Comparison of ENCODE assay signal across 8 mouse cellular contexts in the genomic region with DNA sequence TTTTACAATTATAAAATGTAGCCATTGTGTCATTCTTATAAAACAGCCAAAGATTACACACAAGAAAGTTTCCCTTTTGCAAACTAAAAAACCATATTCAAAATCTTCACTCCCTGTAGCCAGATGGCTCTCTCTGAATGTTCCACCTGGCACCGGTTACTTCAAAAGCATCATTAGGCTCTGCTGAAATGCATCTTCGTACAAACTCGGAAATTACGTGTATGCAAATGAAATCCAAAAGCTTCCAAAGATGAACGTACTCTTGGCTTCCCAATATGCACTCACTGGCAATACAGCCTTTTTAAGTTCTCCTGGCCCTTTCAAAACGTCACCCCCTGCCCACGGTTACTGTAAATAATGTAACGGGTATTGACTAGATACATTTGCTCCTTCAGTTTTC. TPM values are rescaled to one million over a fixed set of nuclear protein-coding genes. Genes with fewer than 3 reads are reported as not detected.
A peak's percentile ranks its signal among the peaks of the same experiment; 100 is the strongest.
DNase-seq lines count a peak whose midpoint lies in the region; ATAC-seq and TF ChIP-seq lines count a peak whose summit lies in the region.

No protein-coding gene starts in this region.

- H3K27me3 ChIP-seq in testis, adult 2 months (ENCODE audit: control insufficient read depth, insufficient read depth, low read length) = no peaks in the 10 kb centered on the region
- H3K27me3 ChIP-seq in limb, embryonic 14.5 days (ENCODE audit: control insufficient read depth, insufficient read depth, low read length) = no peaks in the 10 kb centered on the region

- peaks cover 5% of the 10 kb centered on the region for H3K4me1 ChIP-seq in testis, adult 2 months (ENCODE audit: control insufficient read depth, insufficient read depth, low read length)
- H3K4me1 ChIP-seq in limb, embryonic 14.5 days (ENCODE audit: control insufficient read depth, insufficient read depth, low read length) = peaks cover 27% of the 10 kb centered on the region

- peak; percentile 23 for ATAC-seq in frontal cortex, adult (ENCODE audit: low TSS enrichment)
- ATAC-seq in limb, embryonic 14.5 days (ENCODE audit: low FRiP score, low read depth) = no peak
- no peak for ATAC-seq in granulocyte monocyte progenitor cell, adult 5-6 weeks (replicated peaks; ENCODE audit: poor library complexity, severe bottlenecking)

- peak overlapping the region; percentile 30; the same call in 1 of the 2 replicates for H3K27ac ChIP-seq in testis, adult 2 months (ENCODE audit: control insufficient read depth, insufficient read depth, low read depth, low read length)
- H3K27ac ChIP-seq in limb, embryonic 14.5 days (replicated peaks; ENCODE audit: low read depth, low read length) = no peak overlapping the region

- no peak for TF ChIP-seq CTCF in testis, adult 2 months (IDR thresholded peaks at IDR 0.05; ENCODE audit: control insufficient read depth, insufficient read depth, insufficient replicate concordance, low read depth, low read length)

- peak overlapping the region; percentile 88 for H3K9ac ChIP-seq in limb, embryonic 14.5 days (ENCODE audit: low read depth, low read length, severe bottlenecking)

- peak overlapping the region; percentile 64 for H3K4me2 ChIP-seq in limb, embryonic 14.5 days (replicated peaks; ENCODE audit: low read depth, low read length, severe bottlenecking)

- no peak for DNase-seq in frontal cortex, postnatal 25 days (ENCODE audit: low spot score in 2 of 2)
- DNase-seq in testis, postnatal 14 days (ENCODE audit: low spot score) = no peak
- DNase-seq in limb, embryonic 14.5 days (ENCODE audit: low spot score) = no peak
- DNase-seq in adrenal gland, postnatal 25 days = no peak
- no peak for DNase-seq in frontal cortex, postnatal 36 days (ENCODE audit: low spot score in 2 of 2)

- no peaks in the 10 kb centered on the region; the same call in 1 of the 2 replicates for H3K36me3 ChIP-seq in testis, adult 2 months (ENCODE audit: control insufficient read depth, insufficient read depth, low read length)
- H3K36me3 ChIP-seq in limb, embryonic 14.5 days (ENCODE audit: control insufficient read depth, insufficient read depth, low read length) = peaks cover 8% of the 10 kb centered on the region; the same call in 1 of the 2 replicates

- no peaks in the 10 kb centered on the region for H3K9me3 ChIP-seq in limb, embryonic 14.5 days (ENCODE audit: control insufficient read depth, low read length)

- WGBS in limb, embryonic 14.5 days = 38% methylated on average over 8 of the region's 8 CpGs

- peak overlapping the region; percentile 98; the same call in 1 of the 2 replicates for H3K4me3 ChIP-seq in testis, adult 2 months (ENCODE audit: control insufficient read depth, low read depth, low read length)
- peak overlapping the region; percentile 85 for H3K4me3 ChIP-seq in limb, embryonic 14.5 days (replicated peaks; ENCODE audit: low read length)

- no peak for TF ChIP-seq POLR2A in testis, adult 2 months (IDR thresholded peaks at IDR 0.05; ENCODE audit: control insufficient read depth, low read depth, low read length)
- no peak for TF ChIP-seq POLR2A in limb, embryonic 14.5 days (IDR thresholded peaks at IDR 0.05; ENCODE audit: borderline replicate concordance, extremely low read depth, insufficient read depth, insufficient read length)

RNA-seq across cellular contexts. Expression of gene Lrrc28, which starts 0.8 kb away (rescaled TPM):
- polyA plus RNA-seq in testis, adult 2 months (2012; rRNA removed) = 565 and 587 TPM in 2 replicates
- 26.3 and 38.2 TPM in 2 replicates for polyA plus RNA-seq in limb, embryonic 14.5 days (2012; rRNA removed)
- 22.1 and 27.3 TPM in 2 replicates for polyA plus RNA-seq in limb, embryonic 14.5 days (2014; fragmentation: Nextera tagmentation; extraction: Ambion mirVana)
- total RNA-seq in adrenal gland, postnatal 25 days (2021) = 14.1 and 22.0 TPM in 2 replicates
- total RNA-seq in granulocyte monocyte progenitor cell, adult 5-6 weeks (2014; fragmentation: Nextera tagmentation) = 15.2 and 16.6 TPM in 2 replicates
- total RNA-seq in granulocyte monocyte progenitor cell, adult 5-6 weeks (2017) = 13.0 and 17.9 TPM in 2 replicates

RNA-seq across cellular contexts. Expression of gene Ttc23, which starts 2.9 kb away (rescaled TPM):
- 43.7 and 49.8 TPM in 2 replicates for polyA plus RNA-seq in testis, adult 2 months (2012; rRNA removed)
- polyA plus RNA-seq in limb, embryonic 14.5 days (2012; rRNA removed) = 32.9 and 33.4 TPM in 2 replicates
- polyA plus RNA-seq in limb, embryonic 14.5 days (2014; fragmentation: Nextera tagmentation; extraction: Ambion mirVana) = 46.9 and 50.4 TPM in 2 replicates
- 34.8 and 45.0 TPM in 2 replicates for total RNA-seq in adrenal gland, postnatal 25 days (2021)
- total RNA-seq in granulocyte monocyte progenitor cell, adult 5-6 weeks (2014; fragmentation: Nextera tagmentation) = 0.32 TPM in 1 of 2 replicates, not detected in the other
- total RNA-seq in granulocyte monocyte progenitor cell, adult 5-6 weeks (2017) = 1.7 and 4.9 TPM in 2 replicates
